Mouse (Mus musculus): ENCODE data around the gene Ptov1. TPM values are rescaled to one million over a fixed set of nuclear protein-coding genes. Genes with fewer than 3 reads are reported as not detected.
A peak's percentile ranks its signal among the peaks of the same experiment; 100 is the strongest.

Gene Ptov1
- polyA plus RNA-seq (2015; fragmentation: Nextera tagmentation; extraction: Ambion mirVana) = 411 and 437 TPM in 2 replicates

DNA sequence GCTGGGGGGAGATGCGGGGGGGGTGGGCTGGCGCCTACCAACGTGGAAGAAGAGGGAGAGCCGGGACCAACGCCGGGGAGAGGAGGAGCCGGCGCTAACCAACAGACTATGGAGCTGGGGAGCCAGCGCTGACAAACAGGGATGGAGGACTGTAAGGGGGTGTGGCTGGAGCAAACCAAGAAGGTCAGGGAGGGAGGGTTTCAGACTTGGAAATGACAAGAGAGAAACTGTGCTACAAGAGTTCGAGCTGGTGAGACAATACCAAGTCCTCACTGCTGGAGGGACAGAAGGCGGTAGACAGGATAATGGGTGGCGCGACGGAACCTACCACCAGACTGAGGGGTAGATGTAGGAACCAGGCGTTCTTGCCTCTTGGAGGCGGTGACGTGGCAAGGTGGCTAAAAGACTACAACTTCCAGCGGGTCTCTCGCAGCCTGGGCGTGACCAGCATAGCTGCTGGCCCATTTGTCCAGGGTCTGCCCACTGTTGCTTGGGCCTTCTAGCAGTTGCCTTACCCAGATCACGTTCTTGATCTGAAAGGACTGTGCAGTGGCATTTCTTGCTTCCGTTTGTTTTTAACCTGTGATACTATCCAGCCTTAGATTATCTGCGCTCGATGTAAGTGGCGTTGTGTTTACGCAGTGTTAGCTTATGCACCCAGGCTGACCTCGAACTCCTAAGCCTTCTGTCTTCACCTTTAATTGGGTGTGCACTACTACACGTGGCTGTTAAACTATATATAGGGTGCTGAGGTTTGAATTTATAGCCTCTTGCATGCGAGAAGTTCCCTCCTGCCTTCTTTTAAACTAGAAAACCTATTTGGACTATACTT lies at the start of gene Ptov1:
Ptov1 (minus strand) TSS at position 92 of the 832 bp plus-strand sequence.
- Histone ChIP-seq H3K27ac (peak within 1 kb of the TSS; percentile 100), H3K4me3 (replicated peaks) (peak within 1 kb of the TSS; percentile 95), H3K9ac (peak within 1 kb of the TSS; percentile 99), H3K36me3 (peaks cover 17% of the 10 kb centered on the region), H3K4me2 (peak within 1 kb of the TSS; percentile 76), H3K4me1 (peaks cover 56% of the 10 kb centered on the region), H3K9me3 (replicated peaks) (no peaks in the 10 kb centered on the region), H3K27me3 (no peaks in the 10 kb centered on the region)
- 4% methylated on average over 28 of the region's 29 CpGs for WGBS
- ATAC-seq (replicated peaks; ENCODE audit: low FRiP score) = peak; percentile 93

GRCm38 (mm10) chr7:44919127-44919526 lies 49.5 kb upstream of the Ptov1 start:
- 95% methylated on average over 5 of the region's 5 CpGs for WGBS
- ATAC-seq (replicated peaks; ENCODE audit: low FRiP score) = no peak

GRCm38 (mm10) chr7:44918219-44918618 lies 48.6 kb upstream of the Ptov1 start:
- H3K27me3 ChIP-seq = no peaks in the 10 kb centered on the region
- H3K27ac ChIP-seq = no peak overlapping the region
- H3K9ac ChIP-seq = no peak overlapping the region
- no peak overlapping the region for H3K4me2 ChIP-seq
- H3K36me3 ChIP-seq = peaks cover 66% of the 10 kb centered on the region
- no peak overlapping the region for H3K4me3 ChIP-seq (replicated peaks)
- H3K4me1 ChIP-seq = peaks cover 6% of the 10 kb centered on the region; the same call in 1 of the 2 replicates
- no peak for ATAC-seq (replicated peaks; ENCODE audit: low FRiP score)
- WGBS = 74% methylated on average over 3 of the region's 3 CpGs
- H3K9me3 ChIP-seq (replicated peaks) = no peaks in the 10 kb centered on the region

More at GRCm38 (mm10) chr7:44919127-44919526, 49.5 kb upstream of the Ptov1 start:
- Histone ChIP-seq H3K27ac (no peak overlapping the region), H3K4me2 (no peak overlapping the region), H3K9me3 (replicated peaks) (no peaks in the 10 kb centered on the region), H3K4me1 (peaks cover 6% of the 10 kb centered on the region; the same call in 1 of the 2 replicates), H3K36me3 (peaks cover 66% of the 10 kb centered on the region), H3K4me3 (replicated peaks) (no peak overlapping the region), H3K27me3 (no peaks in the 10 kb centered on the region), H3K9ac (no peak overlapping the region)

DNA sequence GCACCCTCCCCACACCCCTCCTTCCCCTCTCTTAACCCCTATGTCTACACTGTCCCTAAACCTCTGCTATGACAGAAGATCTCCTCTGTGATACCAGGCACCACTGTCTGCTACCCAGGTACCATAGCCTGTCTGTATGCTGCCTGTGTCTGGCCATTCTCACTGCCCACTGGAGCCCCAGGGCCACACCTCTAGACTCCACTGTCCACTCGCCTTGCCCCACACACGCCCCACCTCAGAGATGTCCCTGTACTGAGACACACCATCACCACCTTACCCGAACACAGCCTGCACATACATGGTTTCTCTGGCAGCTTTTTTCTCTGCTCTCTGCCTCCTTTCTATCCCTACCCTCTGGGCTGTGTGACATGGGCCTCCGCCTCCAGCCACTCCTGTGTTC lies 47.3 kb upstream of the Ptov1 start:
- Histone ChIP-seq H3K4me1 (peaks cover 6% of the 10 kb centered on the region; the same call in 1 of the 2 replicates), H3K9ac (no peak overlapping the region), H3K27me3 (no peaks in the 10 kb centered on the region), H3K9me3 (replicated peaks) (no peaks in the 10 kb centered on the region), H3K4me2 (no peak overlapping the region), H3K36me3 (peaks cover 66% of the 10 kb centered on the region), H3K4me3 (replicated peaks) (no peak overlapping the region), H3K27ac (no peak overlapping the region)
- WGBS = 89% methylated on average over 4 of the region's 4 CpGs
- peak; percentile 46; the same call in 1 of the 2 replicates for ATAC-seq (replicated peaks; ENCODE audit: low FRiP score)

DNA sequence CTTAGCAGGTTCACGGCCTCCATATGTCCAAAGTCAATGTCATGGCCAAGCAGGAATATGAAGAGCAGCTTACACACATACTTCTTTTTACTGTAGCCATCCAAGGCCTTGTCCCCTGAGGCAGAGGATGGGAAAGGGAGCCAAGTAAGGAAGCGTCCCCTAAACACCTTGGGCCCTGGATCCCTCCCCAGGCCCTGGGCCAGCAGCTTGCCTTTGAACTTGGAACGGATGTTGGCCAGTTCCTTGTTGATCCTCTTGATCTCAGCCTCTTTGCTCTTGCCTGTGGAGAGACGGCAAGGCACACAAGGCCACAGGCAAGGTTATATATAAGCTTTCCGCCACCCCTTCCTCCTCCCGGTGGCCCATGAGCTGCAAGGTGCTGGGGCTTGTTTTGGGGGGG lies 46.6 kb upstream of the Ptov1 start:
- no peak overlapping the region for H3K27ac ChIP-seq
- no peak for ATAC-seq (replicated peaks; ENCODE audit: low FRiP score)
- H3K9me3 ChIP-seq (replicated peaks) = no peaks in the 10 kb centered on the region
- WGBS = 86% methylated on average over 6 of the region's 6 CpGs
- H3K27me3 ChIP-seq = no peaks in the 10 kb centered on the region
- no peak overlapping the region for H3K9ac ChIP-seq
- peaks cover 6% of the 10 kb centered on the region; the same call in 1 of the 2 replicates for H3K4me1 ChIP-seq
- H3K4me2 ChIP-seq = no peak overlapping the region
- peaks cover 70% of the 10 kb centered on the region for H3K36me3 ChIP-seq
- H3K4me3 ChIP-seq (replicated peaks) = no peak overlapping the region

GRCm38 (mm10) chr7:44915314-44915713 lies 45.7 kb upstream of the Ptov1 start:
- H3K4me2 ChIP-seq = no peak overlapping the region
- no peak overlapping the region for H3K27ac ChIP-seq
- H3K36me3 ChIP-seq = peaks cover 71% of the 10 kb centered on the region
- ATAC-seq (replicated peaks; ENCODE audit: low FRiP score) = no peak
- H3K27me3 ChIP-seq = no peaks in the 10 kb centered on the region
- 93% methylated on average over 9 of the region's 9 CpGs for WGBS
- H3K9ac ChIP-seq = no peak overlapping the region
- H3K9me3 ChIP-seq (replicated peaks) = no peaks in the 10 kb centered on the region
- peaks cover 6% of the 10 kb centered on the region; the same call in 1 of the 2 replicates for H3K4me1 ChIP-seq
- H3K4me3 ChIP-seq (replicated peaks) = no peak overlapping the region

GRCm38 (mm10) chr7:44914396-44914795 lies 44.8 kb upstream of the Ptov1 start:
- H3K9ac ChIP-seq = no peak overlapping the region
- no peaks in the 10 kb centered on the region for H3K27me3 ChIP-seq
- H3K27ac ChIP-seq = no peak overlapping the region
- H3K4me2 ChIP-seq = no peak overlapping the region
- H3K36me3 ChIP-seq = peaks cover 71% of the 10 kb centered on the region
- H3K4me3 ChIP-seq (replicated peaks) = no peak overlapping the region
- no peaks in the 10 kb centered on the region for H3K9me3 ChIP-seq (replicated peaks)
- 91% methylated on average over 2 of the region's 2 CpGs for WGBS
- H3K4me1 ChIP-seq = peaks cover 6% of the 10 kb centered on the region; the same call in 1 of the 2 replicates
- ATAC-seq (replicated peaks; ENCODE audit: low FRiP score) = no peak

DNA sequence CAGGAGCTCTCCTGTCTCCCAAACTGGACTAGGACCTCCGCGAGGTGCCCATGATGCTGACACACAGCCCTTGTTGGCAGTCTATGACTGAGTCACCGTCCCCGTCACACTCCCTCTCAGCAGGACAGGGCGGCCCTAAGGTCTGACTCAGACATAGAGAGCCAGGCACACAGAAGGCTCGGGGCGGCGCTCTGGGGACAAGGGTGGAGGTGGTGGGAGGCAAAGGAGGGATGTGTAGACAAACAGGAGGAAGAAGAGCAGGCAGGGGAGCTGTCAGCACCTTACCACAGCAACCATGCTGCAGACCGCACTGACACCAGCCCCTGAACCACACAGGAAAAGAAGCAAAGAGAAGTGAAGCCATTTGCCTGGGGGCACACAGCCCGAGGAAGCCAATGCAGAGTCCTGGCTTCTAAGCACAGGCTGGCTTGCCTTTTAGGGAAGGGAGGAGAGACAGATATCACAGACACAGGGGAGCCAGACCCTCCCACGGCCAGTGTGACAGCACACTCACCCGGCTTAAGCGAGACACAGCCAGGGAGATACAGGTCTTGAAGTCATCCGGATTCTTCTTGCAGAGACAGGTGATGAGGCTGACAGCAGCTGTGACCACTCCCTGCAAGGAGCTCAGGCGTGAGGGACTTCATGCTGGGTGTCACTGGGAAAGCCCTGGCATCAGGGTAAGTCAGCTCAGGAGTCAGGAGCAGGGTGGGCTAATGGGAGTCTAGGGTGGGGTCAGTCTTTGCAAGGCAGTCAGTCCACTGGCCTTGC lies 39.3 kb upstream of the Ptov1 start:
- Histone ChIP-seq H3K4me3 (replicated peaks) (no peak overlapping the region), H3K4me2 (no peak overlapping the region), H3K27ac (no peak overlapping the region), H3K36me3 (peaks cover 99% of the 10 kb centered on the region), H3K4me1 (no peaks in the 10 kb centered on the region), H3K9ac (no peak overlapping the region), H3K9me3 (replicated peaks) (no peaks in the 10 kb centered on the region), H3K27me3 (no peaks in the 10 kb centered on the region)
- WGBS = 85% methylated on average over 15 of the region's 15 CpGs
- no peak for ATAC-seq (replicated peaks; ENCODE audit: low FRiP score)

DNA sequence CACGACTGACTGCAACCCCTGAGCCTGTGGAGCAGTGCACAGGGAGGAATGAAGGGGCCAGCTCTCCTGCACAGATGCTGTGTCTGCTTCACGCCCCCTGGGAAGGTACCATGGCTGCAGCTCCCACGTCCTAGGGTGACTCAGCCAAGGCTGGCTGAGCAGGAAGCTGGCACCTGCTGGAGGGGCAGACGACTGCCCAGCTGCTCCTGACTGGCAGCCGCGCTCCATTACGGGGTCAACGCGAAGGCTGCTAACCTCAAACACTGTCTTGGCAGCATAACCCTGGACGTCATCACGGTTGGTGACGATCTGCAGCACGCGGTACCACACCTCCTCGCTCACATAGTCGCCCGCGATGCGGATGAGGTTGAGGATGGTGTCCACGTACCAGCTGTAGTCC lies 35.8 kb upstream of the Ptov1 start:
- H3K4me3 ChIP-seq (replicated peaks) = no peak overlapping the region
- H3K9me3 ChIP-seq (replicated peaks) = no peaks in the 10 kb centered on the region
- H3K9ac ChIP-seq = no peak overlapping the region
- H3K4me2 ChIP-seq = no peak overlapping the region
- H3K27me3 ChIP-seq = no peaks in the 10 kb centered on the region
- H3K36me3 ChIP-seq = peaks cover 88% of the 10 kb centered on the region
- WGBS = 89% methylated on average over 20 of the region's 20 CpGs
- H3K4me1 ChIP-seq = peaks cover 15% of the 10 kb centered on the region
- no peak for ATAC-seq (replicated peaks; ENCODE audit: low FRiP score)
- H3K27ac ChIP-seq = no peak overlapping the region

GRCm38 (mm10) chr7:44901230-44901722 lies 31.7 kb upstream of the Ptov1 start:
- Histone ChIP-seq H3K9ac (no peak overlapping the region; the same call in 1 of the 2 replicates), H3K36me3 (peaks cover 67% of the 10 kb centered on the region), H3K4me3 (replicated peaks) (peak overlapping the region; percentile 39), H3K27me3 (no peaks in the 10 kb centered on the region), H3K4me1 (peaks cover 48% of the 10 kb centered on the region), H3K9me3 (replicated peaks) (no peaks in the 10 kb centered on the region), H3K27ac (peak overlapping the region; percentile 90), H3K4me2 (peak overlapping the region; percentile 67)
- 17% methylated on average over 21 of the region's 21 CpGs for WGBS
- peak; percentile 63 for ATAC-seq (replicated peaks; ENCODE audit: low FRiP score)

GRCm38 (mm10) chr7:44900632-44901031 lies 31.0 kb upstream of the Ptov1 start:
- Histone ChIP-seq H3K27ac (peak overlapping the region; percentile 90), H3K4me3 (replicated peaks) (no peak overlapping the region), H3K9ac (no peak overlapping the region), H3K36me3 (peaks cover 60% of the 10 kb centered on the region), H3K4me2 (peak overlapping the region; percentile 67; the same call in 1 of the 2 replicates), H3K9me3 (replicated peaks) (no peaks in the 10 kb centered on the region), H3K4me1 (peaks cover 48% of the 10 kb centered on the region), H3K27me3 (no peaks in the 10 kb centered on the region)
- ATAC-seq (replicated peaks; ENCODE audit: low FRiP score) = peak; percentile 30
- WGBS = 86% methylated on average over 11 of the region's 11 CpGs

GRCm38 (mm10) chr7:44898607-44899006 lies 29.0 kb upstream of the Ptov1 start:
- peak overlapping the region; percentile 51; the same call in 1 of the 2 replicates for H3K27ac ChIP-seq
- no peak for ATAC-seq (replicated peaks; ENCODE audit: low FRiP score)
- 0 out of 2 replicates have a peak overlapping the region, but pooled peaks have one; percentile 12 for H3K4me2 ChIP-seq
- no peaks in the 10 kb centered on the region for H3K27me3 ChIP-seq
- WGBS = 37% methylated on average over 19 of the region's 19 CpGs
- no peak overlapping the region for H3K4me3 ChIP-seq (replicated peaks)
- peaks cover 57% of the 10 kb centered on the region for H3K4me1 ChIP-seq
- H3K9ac ChIP-seq = no peak overlapping the region
- peaks cover 40% of the 10 kb centered on the region for H3K36me3 ChIP-seq
- H3K9me3 ChIP-seq (replicated peaks) = no peaks in the 10 kb centered on the region
